Mouse (Mus musculus) hindbrain, embryonic 10.5 days (tissue): ENCODE measurements at regions not wholly inside any gene's neighbourhood (a gene's known extent, or its start where the extent isn't known, plus 50 kb on each side); places are given as distances from the start of the nearest gene placed in this dataset.

ENCODE experiments used
- DNase-seq: peaks from one replicate; pipeline ENCODE4 v3.0.0-alpha.2; 2017; ENCODE audit warnings: low spot score
- H3K27ac ChIP-seq: fragments of 300-500 bp; sonication (generic); 2 replicates; pipeline ENCODE4 v1.5.1; 2016; ENCODE audit warnings: mild to moderate bottlenecking, moderate library complexity
- H3K27me3 ChIP-seq: fragments of 300-500 bp; sonication (generic); 2 replicates; pipeline ENCODE4 v1.6.1; 2016; ENCODE audit warnings: mild to moderate bottlenecking; ENCODE audit not compliant: poor library complexity, insufficient read depth, severe bottlenecking
- H3K36me3 ChIP-seq: fragments of 300-500 bp; sonication (generic); 2 replicates; pipeline ENCODE4 v1.6.1; 2016; ENCODE audit warnings: mild to moderate bottlenecking, moderate library complexity
- H3K4me1 ChIP-seq: fragments of 300-500 bp; sonication (generic); replicated peaks from 2 replicates; pipeline ENCODE4 v1.6.1; 2016; ENCODE audit warnings: mild to moderate bottlenecking
- H3K4me3 ChIP-seq: fragments of 300-500 bp; sonication (generic); 2 replicates; pipeline ENCODE4 v1.5.1; 2016; ENCODE audit warnings: mild to moderate bottlenecking, moderate library complexity
- H3K9me3 ChIP-seq: fragments of 300-500 bp; sonication (generic); 2 replicates; pipeline ENCODE4 v1.6.1; 2016; ENCODE audit warnings: mild to moderate bottlenecking, moderate library complexity
- WGBS: fragments of 180-500 bp; shearing (Covaris S2); methylation state at CpG from one replicate; pipeline ENCODE4 v1.1.7; 2016; 5-methylcytosine and 5-hydroxymethylcytosine counted together

DNA sequence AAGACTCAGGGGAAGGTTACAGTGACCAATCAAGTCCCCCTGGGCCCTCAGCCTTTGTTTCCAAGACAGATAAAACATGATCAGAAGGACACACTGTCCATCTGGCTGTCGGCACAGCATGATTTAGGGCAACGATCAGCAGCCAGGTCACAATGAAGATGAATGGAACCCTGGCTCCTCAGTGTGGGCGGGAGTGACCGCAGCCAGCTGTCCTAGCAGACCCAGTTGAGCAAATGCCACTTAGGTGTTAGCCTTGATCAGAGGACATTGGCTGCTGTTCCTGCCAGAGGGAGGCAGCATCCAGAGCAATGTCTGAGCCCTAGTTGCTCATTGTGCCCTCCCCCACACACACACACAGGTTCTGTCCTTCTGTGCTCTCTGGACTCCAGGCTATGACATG lies 197.3 kb downstream of the Cryba4 start:
- H3K27me3 ChIP-seq: no peaks in the 10 kb centered on the region
- H3K4me3 ChIP-seq: no peak overlapping the region
- WGBS: 71% methylated on average over 4 of the region's 4 CpGs
- peaks cover 17% of the 10 kb centered on the region; the same call in 1 of the 2 replicates for H3K4me1 ChIP-seq
- H3K36me3 ChIP-seq: no peaks in the 10 kb centered on the region
- H3K9me3 ChIP-seq: no peaks in the 10 kb centered on the region
- no peak overlapping the region for H3K27ac ChIP-seq
- no peak for DNase-seq

- Histone ChIP-seq H3K27ac (no peak overlapping the region), H3K27me3 (no peaks in the 10 kb centered on the region), H3K4me1 (peaks cover 8% of the 10 kb centered on the region; the same call in 1 of the 2 replicates), H3K4me3 (no peak overlapping the region), H3K36me3 (no peaks in the 10 kb centered on the region), H3K9me3 (no peaks in the 10 kb centered on the region)
- no peak for DNase-seq
- 92% methylated on average over 13 of the region's 13 CpGs for WGBS
These were observed 182.4 kb downstream of the Cryba4 start for GRCm38 (mm10) chr5:112069917-112070316.

DNA sequence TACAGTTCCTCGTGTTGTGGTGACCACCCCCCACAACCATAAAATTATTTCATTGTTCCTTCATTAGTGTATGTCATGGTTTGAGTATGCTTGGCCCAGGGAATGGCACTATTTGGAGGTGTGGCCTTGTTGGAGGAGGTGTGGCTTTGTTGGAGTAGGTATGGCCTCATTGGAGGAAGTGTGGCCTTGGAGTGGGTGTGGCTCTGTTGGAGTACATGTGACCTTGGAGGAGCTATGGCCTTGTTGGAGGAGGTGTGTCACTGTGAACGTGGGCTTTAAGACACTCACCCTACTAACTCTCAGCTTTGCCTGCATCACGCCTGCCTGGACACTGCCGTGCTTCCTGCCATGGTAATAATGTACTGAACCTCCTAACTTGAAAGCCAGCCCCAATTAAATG lies 179.9 kb downstream of the Cryba4 start:
- Histone ChIP-seq H3K27ac (no peak overlapping the region), H3K4me1 (peaks cover 16% of the 10 kb centered on the region), H3K27me3 (no peaks in the 10 kb centered on the region), H3K36me3 (no peaks in the 10 kb centered on the region), H3K4me3 (no peak overlapping the region), H3K9me3 (no peaks in the 10 kb centered on the region)
- DNase-seq: no peak
- WGBS: 68% methylated on average over 4 of the region's 4 CpGs

GRCm38 (mm10) chr5:112077097-112077496 lies 175.2 kb downstream of the Cryba4 start:
- no peak overlapping the region for H3K4me3 ChIP-seq
- WGBS: 62% methylated on average over 14 of the region's 14 CpGs
- peak; percentile 17 for DNase-seq
- no peaks in the 10 kb centered on the region for H3K36me3 ChIP-seq
- H3K27me3 ChIP-seq: no peaks in the 10 kb centered on the region
- peaks cover 12% of the 10 kb centered on the region for H3K4me1 ChIP-seq
- H3K9me3 ChIP-seq: peaks cover 4% of the 10 kb centered on the region; the same call in 1 of the 2 replicates
- H3K27ac ChIP-seq: peak overlapping the region; percentile 46; the same call in 1 of the 2 replicates

GRCm38 (mm10) chr5:112077840-112078600 lies 174.3 kb downstream of the Cryba4 start:
- Histone ChIP-seq H3K9me3 (peaks cover 4% of the 10 kb centered on the region; the same call in 1 of the 2 replicates), H3K4me1 (peaks cover 12% of the 10 kb centered on the region), H3K36me3 (no peaks in the 10 kb centered on the region), H3K27me3 (no peaks in the 10 kb centered on the region), H3K4me3 (no peak overlapping the region), H3K27ac (no peak overlapping the region)
- DNase-seq: peak; percentile 38
- WGBS: 83% methylated on average over 19 of the region's 19 CpGs

DNA sequence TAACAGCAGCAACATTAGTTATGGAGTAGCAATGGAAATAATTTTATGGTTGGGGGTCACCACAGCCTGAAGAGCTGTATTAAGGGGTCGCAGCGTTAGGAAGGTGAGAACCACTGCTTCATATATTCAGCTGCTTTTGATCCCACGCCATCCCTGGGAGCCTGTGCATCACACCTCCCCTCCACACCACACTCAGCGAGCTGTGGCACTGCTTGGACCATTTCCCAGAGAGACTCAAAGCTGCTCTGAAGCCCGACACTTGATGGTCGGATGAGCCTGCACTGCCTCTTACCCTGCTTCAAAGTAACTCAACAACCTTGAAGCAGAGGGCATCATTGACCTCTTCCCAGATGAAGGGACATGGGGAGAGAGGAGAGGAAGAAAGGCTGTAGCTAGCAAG lies 171.3 kb downstream of the Cryba4 start:
- no peak for DNase-seq
- H3K27ac ChIP-seq: no peak overlapping the region
- H3K4me3 ChIP-seq: no peak overlapping the region
- no peaks in the 10 kb centered on the region for H3K27me3 ChIP-seq
- H3K9me3 ChIP-seq: peaks cover 4% of the 10 kb centered on the region; the same call in 1 of the 2 replicates
- peaks cover 12% of the 10 kb centered on the region for H3K4me1 ChIP-seq
- 79% methylated on average over 6 of the region's 6 CpGs for WGBS
- no peaks in the 10 kb centered on the region for H3K36me3 ChIP-seq

GRCm38 (mm10) chr5:112091867-112092535 lies 160.3 kb downstream of the Cryba4 start:
- H3K27ac ChIP-seq: no peak overlapping the region
- H3K4me3 ChIP-seq: no peak overlapping the region
- H3K9me3 ChIP-seq: no peaks in the 10 kb centered on the region
- DNase-seq: no peak
- no peaks in the 10 kb centered on the region for H3K27me3 ChIP-seq
- 79% methylated on average over 7 of the region's 7 CpGs for WGBS
- H3K36me3 ChIP-seq: no peaks in the 10 kb centered on the region
- no peaks in the 10 kb centered on the region for H3K4me1 ChIP-seq

DNA sequence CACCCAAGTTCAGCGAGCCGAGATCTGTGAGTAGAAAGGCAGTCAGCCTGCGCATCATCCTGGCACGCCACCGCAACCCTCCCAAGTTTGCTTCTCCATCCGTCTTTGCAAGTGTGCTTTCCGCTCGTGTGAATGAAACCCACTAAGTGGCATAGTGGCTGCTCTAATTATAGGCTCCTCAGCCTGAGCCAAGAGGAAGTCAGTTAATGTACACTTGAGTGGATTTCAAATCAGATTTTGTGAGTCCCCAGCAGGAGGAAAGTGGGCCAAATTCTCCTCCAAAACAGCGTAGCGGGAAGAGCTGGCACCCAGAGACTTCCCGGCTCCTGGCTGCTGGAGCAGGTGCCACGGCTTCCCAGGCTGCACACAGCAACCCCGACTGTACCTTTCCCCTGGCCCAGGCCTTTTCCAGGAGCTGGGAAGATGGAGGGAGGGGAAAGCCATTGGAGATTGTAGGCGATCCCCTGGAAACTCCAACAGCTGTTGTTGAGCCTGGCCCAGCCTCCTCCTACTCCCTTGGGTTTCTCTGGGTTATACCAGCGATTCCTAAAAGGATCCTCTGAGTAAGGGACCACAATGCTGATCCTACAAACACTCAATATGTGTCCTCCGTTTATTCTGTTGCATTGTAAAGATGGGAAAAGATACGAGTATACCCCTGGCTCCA lies 158.3 kb downstream of the Cryba4 start:
- Histone ChIP-seq H3K4me1 (peaks cover 9% of the 10 kb centered on the region), H3K27ac (0 out of 2 replicates have a peak overlapping the region, but pooled peaks have one; percentile 12), H3K36me3 (no peaks in the 10 kb centered on the region), H3K9me3 (no peaks in the 10 kb centered on the region), H3K4me3 (no peak overlapping the region), H3K27me3 (peaks cover 6% of the 10 kb centered on the region; the same call in 1 of the 2 replicates)
- WGBS: 84% methylated on average over 17 of the region's 17 CpGs
- DNase-seq: no peak

DNA sequence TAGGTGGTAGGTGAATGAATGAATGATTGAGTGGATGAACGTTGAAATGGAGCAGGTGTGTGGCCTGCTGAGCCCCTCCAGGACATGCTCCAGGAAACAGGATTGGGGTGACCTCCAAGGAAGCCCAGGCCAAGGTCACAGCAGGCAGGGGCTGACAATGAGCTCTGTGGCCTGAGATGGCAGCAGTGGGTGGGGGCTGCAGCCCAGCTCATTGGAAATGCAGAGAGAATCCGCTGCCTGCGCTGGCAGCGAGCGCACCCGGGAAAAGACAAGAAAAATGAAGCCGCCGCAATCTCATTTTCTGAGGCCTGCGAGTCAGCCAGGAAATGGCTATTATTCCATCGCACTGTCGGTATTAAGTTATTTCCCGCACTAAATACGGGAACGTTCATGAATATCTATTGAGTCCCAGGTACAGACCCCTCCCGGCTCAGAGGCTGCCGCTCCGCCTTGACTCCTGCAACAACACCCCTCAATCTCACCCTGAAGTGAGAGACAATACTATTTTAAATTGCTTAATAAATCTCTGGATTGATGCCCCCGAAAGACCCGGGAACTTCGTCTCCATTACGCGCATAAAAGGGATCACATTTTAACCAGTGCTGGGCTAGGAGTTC lies 153.7 kb downstream of the Cryba4 start:
- Histone ChIP-seq H3K27ac (0 out of 2 replicates have a peak overlapping the region, but pooled peaks have one; percentile 14), H3K4me1 (peaks cover 11% of the 10 kb centered on the region), H3K36me3 (no peaks in the 10 kb centered on the region), H3K4me3 (no peak overlapping the region), H3K9me3 (no peaks in the 10 kb centered on the region), H3K27me3 (peaks cover 9% of the 10 kb centered on the region; the same call in 1 of the 2 replicates)
- WGBS: 58% methylated on average over 22 of the region's 22 CpGs
- DNase-seq: peak; percentile 10

- H3K27ac ChIP-seq: no peak overlapping the region
- no peak for DNase-seq
- H3K4me1 ChIP-seq: peaks cover 11% of the 10 kb centered on the region
- 85% methylated on average over 17 of the region's 17 CpGs for WGBS
- H3K36me3 ChIP-seq: no peaks in the 10 kb centered on the region
- H3K27me3 ChIP-seq: peaks cover 9% of the 10 kb centered on the region; the same call in 1 of the 2 replicates
- H3K4me3 ChIP-seq: no peak overlapping the region
- H3K9me3 ChIP-seq: no peaks in the 10 kb centered on the region
These were observed 150.4 kb downstream of the Cryba4 start for GRCm38 (mm10) chr5:112101739-112102590.

DNA sequence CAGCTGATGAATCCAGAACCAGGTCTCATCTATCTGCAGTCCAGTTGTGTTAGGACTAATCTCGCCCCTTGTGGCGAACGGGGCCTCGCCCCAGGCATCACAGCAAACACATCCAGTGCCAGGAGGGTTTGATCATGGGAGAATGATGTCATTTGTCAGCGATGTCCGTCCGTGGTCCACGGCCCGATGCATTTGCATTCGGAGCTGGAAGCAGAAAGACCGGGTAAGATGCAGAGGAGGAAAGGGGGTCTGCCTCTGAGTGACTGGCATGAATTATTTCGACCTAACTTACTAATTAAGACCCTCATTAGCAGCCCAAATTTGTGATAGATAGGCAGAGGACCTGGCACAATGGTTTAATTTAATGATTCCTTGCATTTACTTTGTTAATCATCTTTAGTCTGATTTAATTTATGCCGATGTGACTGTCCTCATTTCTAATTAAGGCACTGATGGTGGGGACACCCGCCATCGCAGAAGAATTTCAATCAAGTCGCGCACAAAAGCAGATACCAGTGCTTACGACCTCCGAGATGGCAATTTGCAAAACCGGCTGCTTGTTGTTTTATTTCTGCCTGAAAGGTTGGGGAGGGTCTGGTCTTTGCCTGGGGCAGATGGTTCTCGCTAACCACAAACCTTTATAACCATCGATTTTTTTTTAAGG lies 141.9 kb downstream of the Cryba4 start:
- peak overlapping the region; percentile 25; the same call in 1 of the 2 replicates for H3K27ac ChIP-seq
- DNase-seq: no peak
- no peaks in the 10 kb centered on the region for H3K9me3 ChIP-seq
- WGBS: 74% methylated on average over 22 of the region's 22 CpGs
- no peaks in the 10 kb centered on the region for H3K36me3 ChIP-seq
- peaks cover 25% of the 10 kb centered on the region for H3K4me1 ChIP-seq
- peaks cover 5% of the 10 kb centered on the region; the same call in 1 of the 2 replicates for H3K27me3 ChIP-seq
- H3K4me3 ChIP-seq: no peak overlapping the region
